Mouse (Mus musculus) heart, postnatal 4 days (tissue): ENCODE measurements at regions not wholly inside any gene's neighbourhood (a gene's known extent, or its start where the extent isn't known, plus 50 kb on each side); places are given as distances from the start of the nearest gene placed in this dataset.

Experiments
- DNase-seq: peaks from one replicate; pipeline ENCODE4 v3.0.0; 2021

- no peak for DNase-seq
Observed at GRCm38 (mm10) chr14:123079733-123080132, 95.9 kb upstream of the Tmtc4 start.

GRCm38 (mm10) chr14:123078804-123079203, 95.0 kb upstream of the Tmtc4 start:
- no peak for DNase-seq

- no peak for DNase-seq
Observed at GRCm38 (mm10) chr14:123066344-123066743, 82.5 kb upstream of the Tmtc4 start.

- DNase-seq = no peak
Observed at GRCm38 (mm10) chr14:123065566-123065965, 81.7 kb upstream of the Tmtc4 start.

GRCm38 (mm10) chr14:123065136-123065535, 81.3 kb upstream of the Tmtc4 start:
- no peak for DNase-seq

- no peak for DNase-seq
Observed at GRCm38 (mm10) chr14:123062908-123063307, 79.1 kb upstream of the Tmtc4 start.

GRCm38 (mm10) chr14:123056976-123057375, 73.1 kb upstream of the Tmtc4 start:
- DNase-seq = no peak

- no peak for DNase-seq
Observed at GRCm38 (mm10) chr14:123048451-123048850, 64.6 kb upstream of the Tmtc4 start.

- DNase-seq = no peak
Observed at GRCm38 (mm10) chr14:123040046-123040445, 56.2 kb upstream of the Tmtc4 start.

GRCm38 (mm10) chr14:123037444-123037843, 53.6 kb upstream of the Tmtc4 start:
- no peak for DNase-seq
